Mouse (Mus musculus) brain, embryonic 14.5 days (tissue): Measurements from ENCODE around the gene Unc50.

ENCODE experiments used
- CTCF ChIP-seq: fragments of 200-500 bp; IDR thresholded peaks from 2 replicates; pipeline ENCODE4 v1.5.1; 2012; ENCODE audit warnings: inconsistent platforms, mild to moderate bottlenecking, moderate library complexity, borderline replicate concordance; ENCODE audit not compliant: insufficient read depth, insufficient read length; ENCODE audit errors: extremely low read depth
- POLR2A ChIP-seq: fragments of 200-500 bp; IDR thresholded peaks from 2 replicates; pipeline ENCODE4 v1.6.1; 2012; ENCODE audit warnings: mild to moderate bottlenecking, inconsistent platforms, borderline replicate concordance; ENCODE audit not compliant: poor library complexity, insufficient read depth, insufficient read length, severe bottlenecking; ENCODE audit errors: extremely low read depth

- TF ChIP-seq POLR2A (no peak), CTCF (no peak)
Observed at GRCm38 (mm10) chr1:37486439-37486838, 56.5 kb downstream of the Unc50 start.
